Mouse (Mus musculus): ENCODE measurements at regions not wholly inside any gene's neighbourhood (a gene's known extent, or its start where the extent isn't known, plus 50 kb on each side); places are given as distances from the start of the nearest gene placed in this dataset.
"Not testable (repeated sequence)": the region's sequence is repeated elsewhere in the genome, so short reads cannot be mapped to it uniquely, and the experiment has no call there.

- DNase-seq (ENCODE audit: low read depth): no peak
Observed at GRCm38 (mm10) chr2:21976831-21977230, 250.5 kb upstream of the Myo3a start.

- no peak for DNase-seq (ENCODE audit: low read depth)
Observed at GRCm38 (mm10) chr2:21980177-21980576, 247.1 kb upstream of the Myo3a start.

- no peak for DNase-seq (ENCODE audit: low read depth)
Observed at GRCm38 (mm10) chr2:22024438-22024837, 202.9 kb upstream of the Myo3a start.

- no peak for DNase-seq (ENCODE audit: low read depth)
Observed at GRCm38 (mm10) chr2:22026794-22027193, 200.5 kb upstream of the Myo3a start.

GRCm38 (mm10) chr2:22028569-22028968 is 198.7 kb upstream of the Myo3a start:
- DNase-seq (ENCODE audit: low read depth): no peak

GRCm38 (mm10) chr2:22029022-22029803 is 198.1 kb upstream of the Myo3a start:
- DNase-seq (ENCODE audit: low read depth): no peak

GRCm38 (mm10) chr2:22029804-22030194 is 197.5 kb upstream of the Myo3a start:
- no peak for DNase-seq (ENCODE audit: low read depth)

- DNase-seq (ENCODE audit: low read depth): no peak
Observed at GRCm38 (mm10) chr2:22036841-22037240, 190.5 kb upstream of the Myo3a start.

- no peak for DNase-seq (ENCODE audit: low read depth)
Observed at GRCm38 (mm10) chr2:22038780-22039179, 188.5 kb upstream of the Myo3a start.

- DNase-seq (ENCODE audit: low read depth): not testable (repeated sequence)
Observed at GRCm38 (mm10) chr2:22043937-22044336, 183.4 kb upstream of the Myo3a start.

GRCm38 (mm10) chr2:22044949-22045348 is 182.4 kb upstream of the Myo3a start:
- DNase-seq (ENCODE audit: low read depth): no peak

- no peak for DNase-seq (ENCODE audit: low read depth)
Observed at GRCm38 (mm10) chr2:22047465-22047864, 179.8 kb upstream of the Myo3a start.

- DNase-seq (ENCODE audit: low read depth): no peak
Observed at GRCm38 (mm10) chr2:22066535-22066934, 160.8 kb upstream of the Myo3a start.

GRCm38 (mm10) chr2:22096848-22097247 is 130.5 kb upstream of the Myo3a start:
- DNase-seq (ENCODE audit: low read depth): no peak

- no peak for DNase-seq (ENCODE audit: low read depth)
Observed at GRCm38 (mm10) chr2:22105150-22105549, 122.2 kb upstream of the Myo3a start.

GRCm38 (mm10) chr2:22149721-22150120 is 77.6 kb upstream of the Myo3a start:
- DNase-seq (ENCODE audit: low read depth): no peak

- no peak for DNase-seq (ENCODE audit: low read depth)
Observed at GRCm38 (mm10) chr2:22156576-22156975, 70.7 kb upstream of the Myo3a start.

GRCm38 (mm10) chr2:22165443-22165842 is 61.9 kb upstream of the Myo3a start:
- DNase-seq (ENCODE audit: low read depth): no peak

GRCm38 (mm10) chr2:22165919-22166318 is 61.4 kb upstream of the Myo3a start:
- DNase-seq (ENCODE audit: low read depth): no peak
